Mouse (Mus musculus): ENCODE results near the gene Prdm1.

Gene Prdm1

GRCm38 (mm10) chr10:44454753-44455152 is 73.5 kb downstream of the Prdm1 start:
- no peak for DNase-seq

GRCm38 (mm10) chr10:44454111-44454510 is 74.2 kb downstream of the Prdm1 start:
- no peak for DNase-seq

- DNase-seq = no peak
Measured at GRCm38 (mm10) chr10:44450835-44451234, 77.5 kb downstream of the Prdm1 start.

- DNase-seq = no peak
Measured at GRCm38 (mm10) chr10:44450108-44450507, 78.2 kb downstream of the Prdm1 start.

- no peak for DNase-seq
Measured at GRCm38 (mm10) chr10:44449666-44450065, 78.6 kb downstream of the Prdm1 start.

- DNase-seq = no peak
Measured at GRCm38 (mm10) chr10:44448165-44448564, 80.1 kb downstream of the Prdm1 start.

- no peak for DNase-seq
Measured at GRCm38 (mm10) chr10:44447406-44448139, 80.7 kb downstream of the Prdm1 start.

GRCm38 (mm10) chr10:44447001-44447400 is 81.3 kb downstream of the Prdm1 start:
- DNase-seq = no peak

- DNase-seq = no peak
Measured at GRCm38 (mm10) chr10:44444415-44444814, 83.9 kb downstream of the Prdm1 start.

- DNase-seq = no peak
Measured at GRCm38 (mm10) chr10:44443696-44444095, 84.6 kb downstream of the Prdm1 start.

- no peak for DNase-seq
Measured at GRCm38 (mm10) chr10:44439732-44440131, 88.6 kb downstream of the Prdm1 start.

GRCm38 (mm10) chr10:44437614-44438013 is 90.7 kb downstream of the Prdm1 start:
- no peak for DNase-seq

GRCm38 (mm10) chr10:44435956-44436355 is 92.3 kb downstream of the Prdm1 start:
- no peak for DNase-seq

- peak; percentile 78 for DNase-seq
Measured at GRCm38 (mm10) chr10:44434702-44435181, 93.6 kb downstream of the Prdm1 start.

GRCm38 (mm10) chr10:44432235-44432634 is 96.1 kb downstream of the Prdm1 start:
- no peak for DNase-seq

- DNase-seq = no peak
Measured at GRCm38 (mm10) chr10:44431689-44432088, 96.6 kb downstream of the Prdm1 start.

GRCm38 (mm10) chr10:44429177-44429888 is 99.0 kb downstream of the Prdm1 start:
- DNase-seq = no peak

- no peak for DNase-seq
Measured at GRCm38 (mm10) chr10:44427891-44428361, 100.4 kb downstream of the Prdm1 start.

- no peak for DNase-seq
Measured at GRCm38 (mm10) chr10:44427426-44427825, 100.9 kb downstream of the Prdm1 start.

- no peak for DNase-seq
Measured at GRCm38 (mm10) chr10:44425013-44425412, 103.3 kb downstream of the Prdm1 start.

- no peak for DNase-seq
Measured at GRCm38 (mm10) chr10:44421896-44422295, 106.4 kb downstream of the Prdm1 start.

GRCm38 (mm10) chr10:44420211-44420610 is 108.1 kb downstream of the Prdm1 start:
- no peak for DNase-seq

- no peak for DNase-seq
Measured at GRCm38 (mm10) chr10:44418901-44419300, 109.4 kb downstream of the Prdm1 start.

- DNase-seq = no peak
Measured at GRCm38 (mm10) chr10:44415576-44415975, 112.7 kb downstream of the Prdm1 start.
